In the genomic region with DNA sequence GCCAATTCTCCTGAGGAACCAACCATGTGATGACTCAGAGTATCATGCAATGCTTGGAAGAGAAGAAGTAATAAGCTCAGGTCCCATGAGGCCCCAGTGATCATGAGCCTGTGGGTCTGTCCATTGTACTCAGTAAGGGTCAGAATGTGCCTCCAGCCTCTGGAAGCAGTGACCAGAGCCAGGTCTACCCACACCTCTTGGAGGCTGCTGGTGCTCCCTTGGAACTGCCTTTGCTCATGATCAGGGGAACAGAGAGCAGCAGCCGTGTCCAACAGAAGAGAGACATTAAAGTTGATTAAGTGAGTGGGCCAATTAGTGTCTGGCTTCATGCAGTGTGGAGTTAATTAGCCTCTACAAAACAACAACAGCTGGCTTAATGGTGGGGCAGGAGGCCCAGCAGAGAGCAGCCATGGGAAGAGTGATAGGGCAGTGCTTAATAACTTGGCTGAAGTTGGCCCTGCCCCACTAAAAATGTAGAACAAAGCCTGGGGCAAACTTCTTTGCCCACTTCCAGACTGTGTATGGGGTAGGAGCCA, we compare ENCODE assay signal across 8 mouse cellular contexts. TPM values are rescaled to one million over a fixed set of nuclear protein-coding genes. Genes with fewer than 3 reads are reported as not detected.
DNase-seq lines count a peak whose midpoint lies in the region; ATAC-seq and TF ChIP-seq lines count a peak whose summit lies in the region.

No protein-coding gene starts in this region.

- H3K4me2 ChIP-seq in embryonic facial prominence, embryonic 14.5 days (ENCODE audit: low read depth, low read length), result no peak overlapping the region
- no peak overlapping the region for H3K4me2 ChIP-seq in forebrain, embryonic 15.5 days (replicated peaks)
- no peak overlapping the region for H3K4me2 ChIP-seq in kidney, postnatal 0 days (ENCODE audit: low read length)

- peak; percentile 74 for ATAC-seq in embryonic facial prominence, embryonic 14.5 days (ENCODE audit: low read depth)
- peak; percentile 74 for ATAC-seq in forebrain, embryonic 15.5 days (replicated peaks)
- peak; percentile 69 for ATAC-seq in kidney, postnatal 0 days (replicated peaks; ENCODE audit: low FRiP score, low read depth)

- H3K27me3 ChIP-seq in embryonic facial prominence, embryonic 14.5 days (replicated peaks; ENCODE audit: control insufficient read depth, insufficient read depth, low read length), result no peaks in the 10 kb centered on the region
- no peaks in the 10 kb centered on the region for H3K27me3 ChIP-seq in embryonic facial prominence, embryonic 10.5 days (replicated peaks; ENCODE audit: low read depth, poor library complexity, severe bottlenecking)
- no peaks in the 10 kb centered on the region for H3K27me3 ChIP-seq in forebrain, embryonic 15.5 days
- no peaks in the 10 kb centered on the region for H3K27me3 ChIP-seq in kidney, postnatal 0 days (ENCODE audit: insufficient read depth, low read length)

- H3K9ac ChIP-seq in embryonic facial prominence, embryonic 14.5 days (ENCODE audit: low read depth, low read length), result no peak overlapping the region
- no peak overlapping the region for H3K9ac ChIP-seq in forebrain, embryonic 15.5 days (replicated peaks)
- no peak overlapping the region for H3K9ac ChIP-seq in kidney, postnatal 0 days (ENCODE audit: low read depth, low read length)

- no peak overlapping the region for H3K27ac ChIP-seq in embryonic facial prominence, embryonic 14.5 days (replicated peaks; ENCODE audit: low read depth, low read length)
- H3K27ac ChIP-seq in embryonic facial prominence, embryonic 10.5 days (replicated peaks), result no peak overlapping the region
- H3K27ac ChIP-seq in forebrain, embryonic 15.5 days (replicated peaks), result no peak overlapping the region
- no peak overlapping the region for H3K27ac ChIP-seq in kidney, postnatal 0 days

- H3K9me3 ChIP-seq in embryonic facial prominence, embryonic 14.5 days (ENCODE audit: control insufficient read depth, low read length), result no peaks in the 10 kb centered on the region
- no peaks in the 10 kb centered on the region for H3K9me3 ChIP-seq in embryonic facial prominence, embryonic 10.5 days
- no peaks in the 10 kb centered on the region for H3K9me3 ChIP-seq in forebrain, embryonic 15.5 days
- no peaks in the 10 kb centered on the region for H3K9me3 ChIP-seq in kidney, postnatal 0 days (replicated peaks; ENCODE audit: low read length)

- no peak overlapping the region for H3K4me3 ChIP-seq in embryonic facial prominence, embryonic 14.5 days (ENCODE audit: low read depth, low read length)
- no peak overlapping the region for H3K4me3 ChIP-seq in embryonic facial prominence, embryonic 10.5 days
- H3K4me3 ChIP-seq in forebrain, embryonic 15.5 days, result no peak overlapping the region
- no peak overlapping the region for H3K4me3 ChIP-seq in kidney, postnatal 0 days (replicated peaks; ENCODE audit: low read depth, low read length)

- DNase-seq in embryonic facial prominence, embryonic 14.5 days (ENCODE audit: low spot score), result peak; percentile 30
- DNase-seq in embryonic facial prominence, embryonic 10.5 days (ENCODE audit: low spot score), result no peak
- peak; percentile 56 for DNase-seq in 3T3-L1 (ENCODE audit: low read depth, low spot score)
- DNase-seq in kidney, postnatal 0 days (ENCODE audit: low spot score), result no peak
- DNase-seq in right cerebral cortex, postnatal 36 days (ENCODE audit: low spot score in 2 of 2), result no peak
- no peak for DNase-seq in left cerebral cortex, adult 8-10 months (ENCODE audit: low spot score in 2 of 2)
- DNase-seq in thymus, adult 18-20 months, result no peak

- TF ChIP-seq CTCF in kidney, postnatal 0 days (IDR thresholded peaks at IDR 0.05; ENCODE audit: low read depth), result no peak

- WGBS in embryonic facial prominence, embryonic 14.5 days, result 29% methylated on average over 1 of the region's 1 CpGs
- WGBS in embryonic facial prominence, embryonic 10.5 days, result 22% methylated on average over 1 of the region's 1 CpGs
- 6% methylated on average over 1 of the region's 1 CpGs for WGBS in forebrain, embryonic 15.5 days
- WGBS in kidney, postnatal 0 days, result 27% methylated on average over 1 of the region's 1 CpGs

- H3K36me3 ChIP-seq in embryonic facial prominence, embryonic 14.5 days (ENCODE audit: control insufficient read depth, insufficient read depth, low read length), result no peaks in the 10 kb centered on the region
- H3K36me3 ChIP-seq in embryonic facial prominence, embryonic 10.5 days (replicated peaks), result no peaks in the 10 kb centered on the region
- H3K36me3 ChIP-seq in forebrain, embryonic 15.5 days, result no peaks in the 10 kb centered on the region
- no peaks in the 10 kb centered on the region for H3K36me3 ChIP-seq in kidney, postnatal 0 days (ENCODE audit: insufficient read depth, low read length)

- H3K4me1 ChIP-seq in embryonic facial prominence, embryonic 14.5 days (ENCODE audit: control insufficient read depth, insufficient read depth, low read length), result no peaks in the 10 kb centered on the region
- H3K4me1 ChIP-seq in embryonic facial prominence, embryonic 10.5 days, result peaks cover 16% of the 10 kb centered on the region
- peaks cover 22% of the 10 kb centered on the region for H3K4me1 ChIP-seq in forebrain, embryonic 15.5 days
- peaks cover 7% of the 10 kb centered on the region for H3K4me1 ChIP-seq in kidney, postnatal 0 days (replicated peaks; ENCODE audit: insufficient read depth, low read length)

RNA-seq across cellular contexts. Expression of a gene that starts 30.1 kb away (rescaled TPM):
- polyA plus RNA-seq in embryonic facial prominence, embryonic 14.5 days (2014; fragmentation: Nextera tagmentation; extraction: Ambion mirVana), result 22.3 and 23.8 TPM in 2 replicates
- 13.7 and 15.7 TPM in 2 replicates for polyA plus RNA-seq in embryonic facial prominence, embryonic 10.5 days (2016; fragmentation: Nextera tagmentation; extraction: Ambion mirVana)
- 21.8 and 23.6 TPM in 2 replicates for polyA plus RNA-seq in forebrain, embryonic 15.5 days (2015; fragmentation: Nextera tagmentation; extraction: Ambion mirVana)
- polyA plus RNA-seq in kidney, postnatal 0 days (2015; fragmentation: Nextera tagmentation; extraction: Ambion mirVana), result 34.1 and 43.7 TPM in 2 replicates
- total RNA-seq in left cerebral cortex, adult 8-10 months (2022), result 10 to 100 TPM; 24.3 to 28.5 (median 27.2) TPM

Comparison
In these comparisons a context has a peak if more than half of its experiments do, and no peak if none do; other contexts are left out.
1. DNase-seq: peak in embryonic facial prominence, embryonic 14.5 days (single experiment) and 3T3-L1 (single experiment); none in embryonic facial prominence, embryonic 10.5 days (single experiment), kidney, postnatal 0 days (single experiment), right cerebral cortex, postnatal 36 days (0 of 2), left cerebral cortex, adult 8-10 months (0 of 2) and thymus, adult 18-20 months (0 of 2).
2. Peak in every context shown above with its lines, with median percentiles within 50 percentile points of each other: ATAC-seq.